Mouse (Mus musculus): ENCODE data around the gene Pik3cb.

DNA sequence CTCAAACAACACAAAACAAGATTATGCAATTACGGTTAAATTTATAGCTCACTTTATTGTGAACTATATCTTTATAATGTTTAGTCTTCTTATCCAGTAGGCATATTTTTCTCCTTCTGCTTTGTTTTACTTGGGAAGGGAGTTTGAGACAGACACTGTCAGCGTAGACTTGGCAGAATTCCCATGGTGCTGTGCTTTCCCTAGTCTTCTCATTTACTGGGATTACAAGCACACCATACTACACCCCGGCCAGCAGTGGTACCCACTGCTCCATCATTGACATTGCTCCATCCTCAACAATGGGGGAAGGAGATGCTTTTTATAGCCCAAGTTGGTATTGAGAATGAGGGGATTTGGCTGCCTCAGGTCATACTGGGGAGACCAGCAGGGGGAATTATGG, 38.3 kb upstream of the Pik3cb start:
- TF ChIP-seq CTCF (IDR thresholded peaks at IDR 0.05 in 2 of 3, conservative IDR thresholded peaks at IDR 0.05 in 1 of 3; ENCODE audit: control insufficient read depth in 1 of 3, insufficient read depth in 1 of 3, low read depth in 2 of 3, low read length in 3 of 3, poor library complexity in 1 of 3, severe bottlenecking in 1 of 3), result no peak
- TF ChIP-seq MYC (IDR thresholded peaks at IDR 0.05; ENCODE audit: low read depth, low read length), result no peak
- TF ChIP-seq POLR2A (IDR thresholded peaks at IDR 0.05; ENCODE audit: control insufficient read depth in 1 of 2, insufficient read depth in 1 of 2, low read depth in 1 of 2, low read length in 2 of 2, poor library complexity in 1 of 2), result no peak
- no peak for TF ChIP-seq KAT2A (conservative IDR thresholded peaks at IDR 0.05; ENCODE audit: low read depth, low read length)
- TF ChIP-seq MAFK (IDR thresholded peaks at IDR 0.05; ENCODE audit: borderline replicate concordance, low read depth, low read length), result no peak
- no peak for TF ChIP-seq GATA1 (IDR thresholded peaks at IDR 0.05; ENCODE audit: low read depth, low read length)
- no peak for TF ChIP-seq GABPA (IDR thresholded peaks at IDR 0.05; ENCODE audit: low read depth, low read length)
- no peak for TF ChIP-seq MXI1 (IDR thresholded peaks at IDR 0.05; ENCODE audit: low read depth, low read length)
- TF ChIP-seq MEF2A (IDR thresholded peaks at IDR 0.05; ENCODE audit: extremely low read depth, insufficient replicate concordance, low read depth, low read length, poor library complexity, severe bottlenecking), result no peak
- TF ChIP-seq TAL1 (IDR thresholded peaks at IDR 0.05; ENCODE audit: low read length), result no peak
- TF ChIP-seq NELFE (IDR thresholded peaks at IDR 0.05; ENCODE audit: low read depth, low read length), result no peak

All from MEL (cell line).